Mouse (Mus musculus): ENCODE results near the gene Cd4.

The Cd4 gene

GRCm38 (mm10) chr6:124856321-124856720 lies 31.7 kb downstream of the Cd4 start:
- no peak for TF ChIP-seq GATA4 (IDR thresholded peaks at IDR 0.05; ENCODE audit: insufficient replicate concordance, low read length)

GRCm38 (mm10) chr6:124854647-124855046 lies 33.4 kb downstream of the Cd4 start:
- TF ChIP-seq GATA4 (IDR thresholded peaks at IDR 0.05; ENCODE audit: insufficient replicate concordance, low read length): no peak

DNA sequence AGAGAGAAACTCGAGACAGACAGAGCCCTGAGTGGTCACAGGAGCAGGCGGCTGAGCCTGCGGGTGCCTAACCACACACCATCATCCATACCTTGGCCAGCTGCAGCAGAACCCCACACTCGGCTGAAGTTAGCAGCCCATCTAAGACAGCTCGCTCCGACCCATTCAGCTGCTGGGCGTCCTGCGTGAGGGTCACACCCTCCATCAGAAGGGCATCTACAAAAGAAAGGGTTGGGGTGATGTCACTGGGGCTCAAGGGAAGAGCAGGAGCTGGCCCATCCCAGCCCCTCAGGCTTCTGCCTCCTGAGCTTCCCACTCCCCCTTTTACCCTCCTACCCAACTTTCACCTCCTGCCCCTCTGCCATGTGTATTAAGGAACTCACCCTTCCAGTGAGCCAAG lies 37.5 kb downstream of the Cd4 start:
- TF ChIP-seq GATA4 (IDR thresholded peaks at IDR 0.05; ENCODE audit: insufficient replicate concordance, low read length): no peak

- TF ChIP-seq GATA4 (IDR thresholded peaks at IDR 0.05; ENCODE audit: insufficient replicate concordance, low read length): no peak
These were observed 40.7 kb downstream of the Cd4 start for GRCm38 (mm10) chr6:124847305-124847704.

DNA sequence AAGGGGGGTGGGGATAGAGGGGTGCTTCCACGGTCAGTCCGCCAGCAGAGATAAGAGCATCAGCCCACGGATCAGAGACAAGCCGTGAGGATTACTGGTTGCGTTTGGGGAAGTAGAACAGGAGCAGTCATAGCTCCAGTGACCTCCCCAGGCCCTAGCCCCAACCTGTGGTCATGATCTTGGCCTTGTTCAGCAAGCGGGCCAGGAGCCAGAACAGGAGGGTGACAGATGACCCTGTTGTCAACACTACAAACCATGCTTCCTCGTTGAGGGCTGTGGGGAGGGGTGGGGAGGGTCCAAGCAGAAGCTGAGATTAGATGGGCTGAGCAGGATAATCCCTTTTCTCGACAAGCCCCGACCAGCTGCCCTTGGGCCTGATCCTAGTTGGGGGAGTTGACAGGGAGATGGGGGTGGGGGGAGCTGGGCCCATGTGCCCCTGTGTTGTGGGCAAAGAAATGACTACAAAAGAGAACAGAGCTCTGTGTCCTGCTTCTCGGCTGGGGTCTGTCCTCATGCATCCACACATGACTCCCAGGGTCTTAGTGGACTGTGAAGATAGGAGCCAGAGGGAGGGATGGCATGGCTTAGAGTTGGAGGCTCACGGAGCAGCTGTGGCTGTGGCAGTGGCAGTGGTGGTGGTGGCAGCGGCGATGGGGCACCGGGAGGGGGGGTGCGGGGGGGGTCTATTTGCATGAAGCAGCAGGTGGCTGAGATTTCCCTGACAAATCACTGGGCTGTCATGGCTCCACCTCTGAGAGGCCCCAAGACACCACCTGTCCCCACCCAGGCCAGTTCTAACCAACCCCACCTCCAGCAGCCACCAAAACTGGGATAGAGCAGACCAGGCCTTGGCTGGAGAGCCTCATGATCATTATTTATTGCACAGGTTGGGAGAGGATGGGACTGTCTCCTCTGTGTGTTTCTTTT lies 47.5 kb downstream of the Cd4 start, which contains the start of gene Gnb3:
Gene Gnb3, minus strand, starts transcription at position 35 of the 927 bp plus-strand sequence.
- TF ChIP-seq GATA4 (IDR thresholded peaks at IDR 0.05; ENCODE audit: insufficient replicate concordance, low read length): no peak

DNA sequence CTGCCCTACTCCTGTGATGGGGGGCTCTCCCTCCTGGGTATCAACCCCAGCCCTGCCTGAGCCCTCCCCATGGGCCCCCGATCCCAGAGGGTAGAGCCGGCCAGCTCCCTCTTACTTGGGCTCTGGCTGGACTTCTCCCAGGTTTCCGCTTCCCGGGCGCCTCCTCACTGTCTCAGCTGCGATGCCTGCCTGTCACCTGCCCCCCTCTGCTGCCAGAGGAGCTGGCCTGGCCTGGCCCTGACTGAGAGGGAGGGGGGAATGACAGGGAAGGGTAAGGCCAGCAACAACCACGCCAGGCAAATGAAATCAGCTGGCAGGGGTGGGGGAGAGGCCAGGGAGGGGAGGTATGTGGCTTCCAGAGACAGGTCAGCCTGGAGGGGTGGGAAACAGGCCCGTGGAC lies 48.2 kb downstream of the Cd4 start:
- TF ChIP-seq GATA4 (IDR thresholded peaks at IDR 0.05; ENCODE audit: insufficient replicate concordance, low read length): no peak

GRCm38 (mm10) chr6:124836411-124836810 lies 51.6 kb downstream of the Cd4 start:
- no peak for TF ChIP-seq GATA4 (IDR thresholded peaks at IDR 0.05; ENCODE audit: insufficient replicate concordance, low read length)

DNA sequence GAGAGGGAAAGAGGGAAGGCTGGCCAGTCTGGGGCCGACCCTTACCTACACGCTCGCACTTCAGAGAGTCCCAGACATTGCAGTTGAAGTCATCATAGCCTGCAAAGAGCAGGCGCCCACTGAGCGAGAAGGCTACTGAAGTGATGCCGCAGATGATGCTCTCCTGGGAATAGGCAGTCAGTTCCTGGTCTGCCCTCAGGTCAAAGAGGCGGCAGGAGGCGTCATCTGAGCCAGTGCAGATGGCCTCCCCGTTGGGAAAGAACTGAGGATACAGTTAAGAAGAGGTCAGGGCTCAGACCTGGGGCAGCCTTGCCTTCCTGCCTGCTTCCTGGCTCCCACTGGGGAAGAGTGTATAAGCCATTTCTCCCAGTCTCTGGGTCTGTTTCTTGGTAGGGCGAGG lies 52.5 kb downstream of the Cd4 start:
- no peak for TF ChIP-seq GATA4 (IDR thresholded peaks at IDR 0.05; ENCODE audit: insufficient replicate concordance, low read length)

DNA sequence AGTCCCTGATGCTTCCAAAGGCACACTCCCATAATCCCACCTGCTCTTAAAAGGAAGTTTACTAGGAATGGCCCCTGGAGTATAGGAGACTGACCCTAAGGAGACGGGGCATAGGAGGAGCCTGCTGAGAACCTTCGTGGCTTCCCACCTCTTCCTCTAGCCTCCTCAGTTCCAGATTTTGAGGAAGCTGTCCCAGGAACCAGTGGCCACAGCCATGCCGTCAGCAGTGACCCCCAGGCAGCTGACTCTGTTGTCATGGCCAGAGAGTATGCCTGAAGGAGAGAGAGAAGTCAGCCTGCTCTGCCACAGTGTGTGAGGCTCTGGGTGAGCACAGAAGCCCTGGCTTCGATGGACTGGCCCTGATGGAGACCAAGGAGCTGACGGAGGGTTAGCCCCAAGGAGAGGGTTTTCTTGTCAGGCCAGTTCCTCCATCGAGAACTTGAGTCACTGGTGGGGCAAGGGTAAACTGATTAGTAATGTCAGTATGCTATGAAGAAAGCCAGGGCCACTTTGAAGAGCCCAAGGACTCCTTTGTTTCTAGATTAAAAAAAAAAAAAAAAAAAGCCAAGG lies 53.4 kb downstream of the Cd4 start:
- no peak for TF ChIP-seq GATA4 (IDR thresholded peaks at IDR 0.05; ENCODE audit: insufficient replicate concordance, low read length)

GRCm38 (mm10) chr6:124831649-124832048 lies 56.4 kb downstream of the Cd4 start:
- TF ChIP-seq GATA4 (IDR thresholded peaks at IDR 0.05; ENCODE audit: insufficient replicate concordance, low read length): no peak

DNA sequence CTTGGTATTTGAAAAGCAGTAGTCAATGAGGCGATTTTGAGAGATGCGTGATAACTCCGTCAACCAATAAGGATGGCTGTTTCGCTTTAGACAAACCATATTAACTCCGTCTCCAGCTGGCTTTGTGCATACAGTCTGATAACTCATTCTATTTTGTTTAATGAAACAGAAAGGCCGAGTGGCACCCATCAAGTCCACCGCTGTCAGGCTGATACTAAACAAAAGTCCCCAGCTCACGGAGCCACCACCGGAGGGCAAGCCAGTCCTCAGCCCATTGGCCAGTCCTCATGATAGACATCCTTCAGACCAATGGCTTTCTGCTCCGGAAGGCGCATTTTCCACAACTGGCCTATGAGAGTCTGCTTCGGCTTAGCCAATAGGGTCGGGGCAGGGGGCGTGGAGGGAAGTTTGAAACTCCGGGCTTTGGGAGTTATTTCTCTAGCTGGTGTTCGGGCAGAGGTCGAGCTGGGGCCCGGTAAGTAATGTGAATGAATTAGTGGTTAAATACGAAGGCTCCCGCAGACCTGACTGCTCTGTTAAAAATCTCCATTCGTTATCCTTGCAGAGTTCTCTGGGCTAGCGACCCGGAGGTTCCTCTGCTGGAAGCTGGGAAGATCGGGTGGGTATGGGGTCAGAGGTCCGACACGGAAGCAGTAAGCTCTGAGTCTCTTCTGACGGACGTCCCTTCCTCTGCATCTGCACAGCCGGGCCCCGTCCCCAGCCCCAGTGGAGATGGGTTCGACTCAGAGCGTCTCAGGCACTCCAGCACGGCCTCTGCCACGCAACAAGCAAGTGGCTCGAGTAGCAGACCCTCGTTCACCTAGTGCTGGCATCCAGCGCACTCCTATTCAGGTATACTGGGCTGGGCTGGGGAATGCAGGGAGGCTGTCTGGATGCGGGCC lies 58.0 kb downstream of the Cd4 start:
- TF ChIP-seq GATA4 (IDR thresholded peaks at IDR 0.05; ENCODE audit: insufficient replicate concordance, low read length): no peak

GRCm38 (mm10) chr6:124828868-124829798 lies 58.9 kb downstream of the Cd4 start, which contains the start of the genes Usp5 and Cdca3:
Gene Usp5 (minus strand): TSS chr6:124829484.
Gene Cdca3 (plus strand): TSS chr6:124829547.
- TF ChIP-seq GATA4 (IDR thresholded peaks at IDR 0.05; ENCODE audit: insufficient replicate concordance, low read length): no peak

DNA sequence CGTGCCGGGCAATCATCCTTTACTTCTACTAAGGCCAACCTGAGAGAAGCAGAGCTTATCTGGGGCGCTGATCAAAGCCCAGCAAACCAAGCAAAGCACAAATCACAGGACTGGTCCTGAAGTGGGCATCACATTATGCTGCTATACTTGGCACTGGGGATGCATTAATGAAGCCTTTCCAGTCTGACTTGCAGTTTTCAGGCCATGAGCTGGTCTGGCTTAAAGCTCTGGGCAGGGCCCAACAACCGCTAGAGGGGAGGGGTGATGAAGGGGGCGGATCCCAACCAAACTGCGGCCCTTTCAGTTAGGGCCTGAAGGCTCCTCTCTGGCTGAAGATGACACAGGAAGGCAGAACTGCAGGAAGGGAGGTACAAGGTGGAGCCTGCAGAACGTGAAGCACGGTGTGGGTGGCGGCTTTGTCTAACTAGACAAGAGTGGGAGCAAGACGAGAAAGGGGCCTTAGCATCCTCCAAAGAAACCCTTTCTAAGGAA lies 59.9 kb downstream of the Cd4 start:
- no peak for TF ChIP-seq GATA4 (IDR thresholded peaks at IDR 0.05; ENCODE audit: insufficient replicate concordance, low read length)

DNA sequence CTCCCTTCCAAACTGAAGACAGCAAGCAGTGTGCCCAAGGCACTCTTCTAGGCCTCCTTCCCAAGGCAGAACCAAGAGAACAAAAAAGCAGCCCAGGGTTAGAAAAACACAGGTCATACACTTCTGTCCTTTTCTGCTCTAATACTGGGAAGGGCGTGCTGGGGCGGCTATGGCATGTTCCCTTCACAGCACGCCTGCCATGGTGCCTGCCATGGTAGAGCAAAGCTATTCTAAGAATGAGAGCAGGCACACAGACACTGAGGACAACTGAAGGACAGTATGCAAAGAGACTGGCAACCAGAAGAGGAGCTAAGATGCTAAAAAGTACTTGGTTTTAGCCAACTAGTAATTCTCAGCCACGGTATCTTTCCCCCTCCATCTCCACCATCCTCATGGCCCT lies 66.0 kb downstream of the Cd4 start:
- no peak for TF ChIP-seq GATA4 (IDR thresholded peaks at IDR 0.05; ENCODE audit: insufficient replicate concordance, low read length)
